Mouse (Mus musculus) cortical plate, adult 2 months (tissue): ENCODE measurements at regions not wholly inside any gene's neighbourhood (a gene's known extent, or its start where the extent isn't known, plus 50 kb on each side); places are given as distances from the start of the nearest gene placed in this dataset.
"Not testable (repeated sequence)": the region's sequence is repeated elsewhere in the genome, so short reads cannot be mapped to it uniquely, and the experiment has no call there.

Experiments
- CTCF ChIP-seq: fragments of 200-500 bp; IDR thresholded peaks from 2 replicates; pipeline ENCODE4 v1.5.1; 2011; ENCODE audit warnings: mild to moderate bottlenecking, control low read depth, low read length; ENCODE audit not compliant: insufficient read depth; ENCODE audit errors: extremely low read depth
- POLR2A ChIP-seq: fragments of 200-500 bp; IDR thresholded peaks from 2 replicates; pipeline ENCODE4 v1.6.1; 2011; ENCODE audit warnings: mild to moderate bottlenecking, low read length, control low read depth; ENCODE audit not compliant: insufficient read depth; ENCODE audit errors: extremely low read depth

- TF ChIP-seq CTCF, POLR2A: not testable (repeated sequence)
These were observed 393.2 kb downstream of the Gpm6a start for GRCm38 (mm10) chr8:55347851-55348250.
